Mouse (Mus musculus): Measurements from ENCODE around the gene Smad1. TPM values are rescaled to one million over a fixed set of nuclear protein-coding genes. Genes with fewer than 3 reads are reported as not detected.
A peak's percentile ranks its signal among the peaks of the same experiment; 100 is the strongest.

Gene Smad1
- polyA plus RNA-seq, 1 experiment from 2014 or later: 18.5 TPM

DNA sequence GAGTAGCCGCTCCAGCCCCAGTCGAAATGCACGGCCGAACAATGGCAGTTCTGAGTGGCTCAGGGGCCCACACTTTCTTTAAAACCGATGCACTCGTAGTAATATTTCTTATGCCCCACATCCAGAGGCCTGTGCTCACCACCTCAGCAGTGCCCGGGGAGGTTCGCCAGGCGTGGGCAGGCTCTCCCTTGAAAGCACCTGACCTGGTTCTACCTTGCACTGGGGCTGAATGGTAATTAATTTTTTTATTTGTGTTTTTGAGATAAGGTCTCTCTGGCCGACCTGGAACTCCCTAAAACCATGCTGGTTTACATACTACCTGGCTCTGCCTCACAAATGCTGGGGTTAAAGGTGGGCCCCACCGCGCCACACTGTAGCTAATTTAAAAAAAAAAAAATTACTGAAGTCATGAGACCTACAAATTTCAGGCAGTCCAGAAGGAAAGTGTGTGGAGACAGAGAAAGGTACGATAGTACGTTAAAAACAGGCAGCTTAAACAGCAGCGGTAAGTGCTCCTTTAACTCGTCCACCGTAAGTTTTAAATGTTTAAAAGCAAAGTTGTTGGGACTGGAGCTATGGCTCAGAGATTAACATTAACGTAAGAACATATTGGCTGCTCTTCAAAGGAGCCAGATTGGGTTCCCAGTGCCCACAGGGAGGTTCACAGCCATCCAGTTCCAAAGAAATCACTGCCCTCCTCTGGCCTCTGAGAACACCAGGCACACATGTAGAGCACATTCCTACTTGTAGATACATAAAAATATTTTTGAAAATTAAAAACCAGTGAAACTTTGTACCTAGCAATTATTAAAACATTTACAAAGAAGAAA lies 103.8 kb downstream of the Smad1 start:
- no peaks in the 10 kb centered on the region for H3K9me3 ChIP-seq (ENCODE audit: control insufficient read depth, low read length)
- H3K36me3 ChIP-seq (ENCODE audit: control insufficient read depth, insufficient read depth, low read length): 0 out of 2 replicates have a peak, but pooled peaks cover 2% of the 10 kb centered on the region
- no peak for DNase-seq (ENCODE audit: low spot score)
- peak overlapping the region; percentile 88 for H3K4me2 ChIP-seq
- peak overlapping the region; percentile 92 for H3K9ac ChIP-seq (ENCODE audit: low read depth, low read length)
- ATAC-seq (replicated peaks; ENCODE audit: low FRiP score): no peak; the same call in 1 of the 2 replicates
- 14% methylated on average over 18 of the region's 18 CpGs for whole genome bisulfite sequencing
- H3K4me3 ChIP-seq (ENCODE audit: low read depth, low read length): peak overlapping the region; percentile 76
- H3K27ac ChIP-seq (ENCODE audit: low read depth, low read length): peak overlapping the region; percentile 89
- H3K27me3 ChIP-seq (replicated peaks; ENCODE audit: control insufficient read depth, insufficient read depth, low read length): no peaks in the 10 kb centered on the region
- H3K4me1 ChIP-seq (replicated peaks; ENCODE audit: control insufficient read depth, insufficient read depth, low read length): peaks cover 9% of the 10 kb centered on the region

GRCm38 (mm10) chr8:79294610-79295275 lies 104.6 kb downstream of the Smad1 start, which contains the start of gene Mmaa:
TSS of gene Mmaa (minus strand) at chr8:79294937.
- under 1% methylated on average over 54 of the region's 74 CpGs for WGBS
- peak within 1 kb of the TSS; percentile 88 for H3K4me2 ChIP-seq

GRCm38 (mm10) chr8:79293841-79294240 lies 105.5 kb downstream of the Smad1 start:
- Histone ChIP-seq H3K4me1 (replicated peaks; ENCODE audit: control insufficient read depth, insufficient read depth, low read length) (peaks cover 9% of the 10 kb centered on the region), H3K9ac (ENCODE audit: low read depth, low read length) (0 out of 2 replicates have a peak overlapping the region, but pooled peaks have one; percentile 22), H3K4me3 (ENCODE audit: low read depth, low read length) (peak overlapping the region; percentile 76), H3K27me3 (replicated peaks; ENCODE audit: control insufficient read depth, insufficient read depth, low read length) (no peaks in the 10 kb centered on the region), H3K9me3 (ENCODE audit: control insufficient read depth, low read length) (no peaks in the 10 kb centered on the region), H3K36me3 (ENCODE audit: control insufficient read depth, insufficient read depth, low read length) (0 out of 2 replicates have a peak, but pooled peaks cover 2% of the 10 kb centered on the region), H3K4me2 (peak overlapping the region; percentile 88), H3K27ac (ENCODE audit: low read depth, low read length) (no peak overlapping the region)
- WGBS: 60% methylated on average over 3 of the region's 3 CpGs
- no peak for ATAC-seq (replicated peaks; ENCODE audit: low FRiP score)
- DNase-seq (ENCODE audit: low spot score): no peak

More at GRCm38 (mm10) chr8:79294610-79295275, 104.6 kb downstream of the Smad1 start, which contains the start of gene Mmaa:
- H3K4me3 ChIP-seq (ENCODE audit: low read depth, low read length): peak within 1 kb of the TSS; percentile 76
- peak within 1 kb of the TSS; percentile 89 for H3K27ac ChIP-seq (ENCODE audit: low read depth, low read length)
- no peaks in the 10 kb centered on the region for H3K27me3 ChIP-seq (replicated peaks; ENCODE audit: control insufficient read depth, insufficient read depth, low read length)
- DNase-seq (ENCODE audit: low spot score): peak; percentile 97
- H3K36me3 ChIP-seq (ENCODE audit: control insufficient read depth, insufficient read depth, low read length): 0 out of 2 replicates have a peak, but pooled peaks cover 2% of the 10 kb centered on the region
- H3K4me1 ChIP-seq (replicated peaks; ENCODE audit: control insufficient read depth, insufficient read depth, low read length): peaks cover 9% of the 10 kb centered on the region
- H3K9me3 ChIP-seq (ENCODE audit: control insufficient read depth, low read length): no peaks in the 10 kb centered on the region
- peak; percentile 98 for ATAC-seq (replicated peaks; ENCODE audit: low FRiP score)
- peak within 1 kb of the TSS; percentile 92 for H3K9ac ChIP-seq (ENCODE audit: low read depth, low read length)

DNA sequence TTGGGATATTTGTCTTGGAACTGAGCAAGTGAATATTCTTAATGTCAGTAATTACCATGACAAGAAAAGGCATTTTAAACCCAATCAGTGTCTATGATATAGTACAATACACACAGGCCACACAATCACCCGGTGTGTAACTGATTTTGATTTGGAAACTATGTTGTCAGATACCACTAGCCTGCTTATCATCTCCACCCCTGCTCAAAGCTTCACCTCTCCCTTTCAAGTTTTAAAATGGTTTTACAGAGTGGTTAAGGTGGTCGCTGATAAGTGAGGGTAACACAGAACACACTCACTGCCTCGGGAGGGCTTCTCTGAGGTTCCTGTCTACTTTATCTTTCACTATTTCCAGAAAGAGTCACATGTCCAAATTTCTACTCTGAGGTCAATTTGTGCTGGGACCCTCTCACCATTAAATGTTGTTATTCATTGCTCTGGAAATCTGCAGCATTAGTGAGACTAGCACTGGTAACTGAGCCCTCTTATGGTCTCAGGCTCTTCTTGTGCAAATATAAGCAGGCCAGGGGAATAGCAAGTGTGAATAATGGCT lies 106.5 kb downstream of the Smad1 start:
- H3K9me3 ChIP-seq (ENCODE audit: control insufficient read depth, low read length): no peaks in the 10 kb centered on the region
- H3K4me2 ChIP-seq: peak overlapping the region; percentile 10; the same call in 1 of the 2 replicates
- no peak overlapping the region for H3K9ac ChIP-seq (ENCODE audit: low read depth, low read length)
- H3K4me3 ChIP-seq (ENCODE audit: low read depth, low read length): no peak overlapping the region
- DNase-seq (ENCODE audit: low spot score): no peak
- no peak overlapping the region for H3K27ac ChIP-seq (ENCODE audit: low read depth, low read length)
- no peaks in the 10 kb centered on the region for H3K27me3 ChIP-seq (replicated peaks; ENCODE audit: control insufficient read depth, insufficient read depth, low read length)
- no peak for ATAC-seq (replicated peaks; ENCODE audit: low FRiP score)
- 35% methylated on average over 3 of the region's 3 CpGs for WGBS
- H3K36me3 ChIP-seq (ENCODE audit: control insufficient read depth, insufficient read depth, low read length): no peaks in the 10 kb centered on the region
- H3K4me1 ChIP-seq (replicated peaks; ENCODE audit: control insufficient read depth, insufficient read depth, low read length): peaks cover 9% of the 10 kb centered on the region

- H3K9me3 ChIP-seq (ENCODE audit: control insufficient read depth, low read length): no peaks in the 10 kb centered on the region
- no peak for ATAC-seq (replicated peaks; ENCODE audit: low FRiP score)
- peaks cover 9% of the 10 kb centered on the region for H3K4me1 ChIP-seq (replicated peaks; ENCODE audit: control insufficient read depth, insufficient read depth, low read length)
- no peak for DNase-seq (ENCODE audit: low spot score)
- H3K9ac ChIP-seq (ENCODE audit: low read depth, low read length): no peak overlapping the region
- H3K4me2 ChIP-seq: no peak overlapping the region
- H3K36me3 ChIP-seq (ENCODE audit: control insufficient read depth, insufficient read depth, low read length): no peaks in the 10 kb centered on the region
- H3K27ac ChIP-seq (ENCODE audit: low read depth, low read length): no peak overlapping the region
- H3K27me3 ChIP-seq (replicated peaks; ENCODE audit: control insufficient read depth, insufficient read depth, low read length): no peaks in the 10 kb centered on the region
- no peak overlapping the region for H3K4me3 ChIP-seq (ENCODE audit: low read depth, low read length)
- 76% methylated on average over 5 of the region's 5 CpGs for WGBS
Measured at GRCm38 (mm10) chr8:79289592-79289991, 109.7 kb downstream of the Smad1 start.

DNA sequence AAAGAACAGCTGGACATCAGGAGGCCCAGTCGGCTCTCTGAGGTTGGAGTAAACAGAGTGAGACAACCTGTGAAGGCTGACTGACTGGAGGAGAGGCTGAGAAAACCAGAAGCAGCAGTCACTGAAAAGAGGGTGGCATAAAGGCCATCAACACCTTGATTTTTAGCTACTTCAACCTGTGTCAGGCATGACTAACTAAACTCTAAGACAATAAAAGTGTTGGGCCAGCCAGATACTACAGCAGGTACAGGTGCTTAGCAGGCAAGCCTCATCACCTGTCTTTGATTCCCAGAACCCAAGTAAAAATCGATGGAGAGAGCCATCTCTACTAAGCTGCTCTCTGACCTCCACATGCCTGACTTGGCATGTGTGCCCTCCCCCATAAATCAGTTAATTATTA lies 110.6 kb downstream of the Smad1 start:
- WGBS: 55% methylated on average over 2 of the region's 2 CpGs

More for the DNA sequence above, 110.6 kb downstream of the Smad1 start:
- no peaks in the 10 kb centered on the region for H3K9me3 ChIP-seq (ENCODE audit: control insufficient read depth, low read length)
- ATAC-seq (replicated peaks; ENCODE audit: low FRiP score) (no peak), DNase-seq (ENCODE audit: low spot score) (no peak)
- H3K4me3 ChIP-seq (ENCODE audit: low read depth, low read length): no peak overlapping the region
- H3K27me3 ChIP-seq (replicated peaks; ENCODE audit: control insufficient read depth, insufficient read depth, low read length): no peaks in the 10 kb centered on the region
- H3K36me3 ChIP-seq (ENCODE audit: control insufficient read depth, insufficient read depth, low read length): no peaks in the 10 kb centered on the region
- no peak overlapping the region for H3K9ac ChIP-seq (ENCODE audit: low read depth, low read length)
- no peak overlapping the region for H3K4me2 ChIP-seq
- H3K27ac ChIP-seq (ENCODE audit: low read depth, low read length): no peak overlapping the region
- peaks cover 9% of the 10 kb centered on the region for H3K4me1 ChIP-seq (replicated peaks; ENCODE audit: control insufficient read depth, insufficient read depth, low read length)

Other genes starting within 250 kb of the Smad1 start
- gene 1700011L22Rik, start 150.9 kb downstream of the Smad1 start, polyA plus RNA-seq (2014; fragmentation: Nextera tagmentation; extraction: Ambion mirVana): not detected in 2 replicates
- gene Mmaa, start 104.6 kb downstream of the Smad1 start, polyA plus RNA-seq (2014; fragmentation: Nextera tagmentation; extraction: Ambion mirVana): 7.7 and 8.1 TPM in 2 replicates
- gene Otud4, start 240.1 kb upstream of the Smad1 start, polyA plus RNA-seq (2014; fragmentation: Nextera tagmentation; extraction: Ambion mirVana): 26.3 and 27.1 TPM in 2 replicates